Mouse (Mus musculus) gastrocnemius, postnatal 36 days (tissue): ENCODE measurements around the gene Polq. TPM values are rescaled to one million over a fixed set of nuclear protein-coding genes. Genes with fewer than 3 reads are reported as not detected.
"Not testable (repeated sequence)": the region's sequence is repeated elsewhere in the genome, so short reads cannot be mapped to it uniquely, and the experiment has no call there.

Experiments used
- DNase-seq, 2 experiments: peaks; one replicate each; pipeline ENCODE4 v3.0.0; 2022
- intact Hi-C: fragments of 180-260 bp; cut with DNase I; formaldehyde crosslinking; loops from one replicate; pipeline ENCODE4 v1.15.1; 2025
- total RNA-seq, 2 experiments: library from RNA; stranded (reverse); gene quantifications; 2 replicates each; pipeline ENCODE4 v1.2.3; 2021

Gene Polq
- total RNA-seq, 2 experiments from 2014 or later: 0.20 to 0.37 TPM

GRCm38 (mm10) chr16:37072354-37072753 is 60.8 kb downstream of the Polq start:
- DNase-seq: no peak
- intact Hi-C loops: no loop called here

DNA sequence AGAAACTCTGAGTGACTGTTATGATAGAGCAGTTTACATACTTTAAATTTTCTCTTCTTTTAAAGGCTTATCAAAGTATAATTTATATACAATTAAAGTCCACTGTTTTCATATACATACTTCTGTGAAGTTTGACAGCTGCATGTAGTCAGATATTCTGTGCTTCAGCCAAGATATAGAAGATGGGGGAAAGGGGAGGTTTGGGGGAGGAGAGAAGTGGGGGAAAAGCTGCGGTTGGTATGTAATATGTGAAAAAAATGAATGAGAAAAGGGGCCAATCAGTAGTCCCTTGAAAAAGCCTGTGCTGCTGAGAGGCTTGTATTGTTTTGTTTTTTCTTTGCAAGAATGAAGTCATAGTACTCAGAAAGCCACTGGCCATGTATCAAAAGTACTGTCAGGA is 78.1 kb downstream of the Polq start:
- DNase-seq: no peak
- intact Hi-C loops: no loop called here

DNA sequence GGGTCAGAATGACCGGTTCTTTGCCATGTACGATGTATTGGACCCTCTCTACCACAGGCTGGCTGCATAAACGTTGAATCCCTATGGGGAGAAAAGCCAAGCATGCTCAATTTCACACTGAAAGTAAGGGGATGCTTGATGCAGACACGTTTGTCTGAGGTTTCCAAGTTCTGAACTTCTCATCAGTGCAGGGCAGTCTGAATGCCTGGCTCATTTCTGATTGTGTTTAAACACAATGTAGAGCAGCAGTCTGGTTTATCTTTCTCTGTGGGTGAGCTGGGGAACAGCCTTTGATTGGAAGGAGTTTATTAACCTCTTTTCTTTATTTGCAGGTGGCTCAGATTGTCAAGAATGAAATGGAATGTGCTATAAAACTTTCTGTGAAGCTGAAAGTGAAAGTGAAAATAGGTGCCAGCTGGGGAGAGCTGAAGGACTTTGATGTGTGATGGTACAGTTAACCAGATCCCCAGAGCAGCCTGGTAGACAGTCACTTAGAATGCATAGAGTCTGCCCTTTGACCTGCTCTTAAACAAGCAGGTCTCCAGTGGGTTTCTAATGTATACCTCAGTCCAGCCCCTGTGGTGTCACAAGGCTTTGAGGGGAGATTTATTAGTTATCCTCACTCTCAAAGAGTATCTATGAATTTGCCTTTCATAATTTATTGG is 82.7 kb downstream of the Polq start:
- no peak for DNase-seq
- intact Hi-C loops: no loop called here

DNA sequence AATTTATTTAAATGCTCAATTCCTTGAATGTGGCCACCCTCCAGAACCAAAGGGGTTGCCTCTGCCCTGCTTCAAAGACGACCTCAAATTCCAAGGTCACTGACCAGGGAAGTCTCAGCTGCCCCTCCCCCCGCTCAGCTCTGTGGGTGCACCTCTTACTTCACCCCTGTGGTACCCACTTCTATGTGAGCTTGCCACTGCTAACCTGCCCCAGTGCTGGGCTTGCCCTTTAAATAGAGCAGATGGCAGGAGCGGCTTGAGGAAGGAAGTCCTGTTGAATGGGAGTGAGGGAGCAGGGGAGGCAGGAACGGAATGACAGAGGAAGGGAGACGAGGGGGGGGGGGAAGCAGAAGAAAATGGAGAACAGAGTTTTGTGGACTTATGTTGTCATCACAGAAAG is 97.2 kb downstream of the Polq start:
- DNase-seq: no peak
- intact Hi-C loops: no loop called here

DNA sequence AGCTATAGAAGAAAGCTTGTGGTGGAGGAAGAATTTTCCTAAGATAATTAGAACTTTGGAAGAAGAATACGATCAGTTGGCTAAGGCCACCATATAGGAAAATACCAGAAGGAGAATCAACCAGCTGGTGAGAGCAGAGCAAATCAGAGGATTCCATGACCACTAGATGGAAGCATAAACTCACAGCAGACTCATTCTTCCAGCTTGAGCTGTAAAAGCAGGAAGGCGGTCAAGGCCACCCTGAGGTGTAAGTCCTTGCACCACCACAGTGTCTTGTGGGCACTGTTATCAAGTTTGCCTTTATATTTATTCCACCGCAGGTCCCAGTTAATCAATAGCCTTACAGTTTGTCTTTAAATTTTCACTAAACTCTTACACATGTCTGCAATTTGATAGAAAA is 97.7 kb downstream of the Polq start:
- no peak for DNase-seq
- intact Hi-C loops: no loop called here

DNA sequence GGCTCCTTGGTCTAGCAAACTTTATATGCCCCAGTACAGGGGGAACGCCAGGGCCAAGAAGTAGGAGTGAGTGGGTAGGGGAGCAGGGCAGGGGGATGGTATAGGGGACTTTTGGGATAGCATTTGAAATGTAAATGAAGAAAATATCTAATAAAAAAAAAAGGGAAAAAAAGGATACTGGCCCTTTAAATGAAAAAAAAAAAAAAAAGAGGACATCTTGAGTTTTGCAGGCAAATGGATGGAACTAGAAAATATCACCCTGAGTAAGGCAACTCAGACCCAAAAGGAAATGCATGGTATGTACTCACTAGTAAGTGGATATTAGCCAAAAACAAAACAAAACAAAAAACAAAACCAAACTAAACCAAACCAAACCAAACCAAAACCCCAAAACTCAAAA is 113.6 kb downstream of the Polq start:
- DNase-seq, intact Hi-C loops: not testable (repeated sequence)

Other genes starting within 250 kb of the Polq start
- gene Slc15a2, start 226.8 kb upstream of the Polq start, total RNA-seq: 1 to 10 TPM in 1 of 2 experiments, under 1 TPM in 1; 0.49 to 1.4 TPM
- 1 to 10 TPM; 4.5 to 6.0 TPM for gene Iqcb1, start 183.4 kb upstream of the Polq start, total RNA-seq
- gene Eaf2, start 136.8 kb upstream of the Polq start, total RNA-seq: not detected
- 10 to 100 TPM; 19.1 to 24.9 TPM for gene Golgb1, start 136.6 kb upstream of the Polq start, total RNA-seq
- 1 to 10 TPM; 2.9 to 3.2 TPM for gene Hcls1, start 76.8 kb upstream of the Polq start, total RNA-seq
- gene Fbxo40, start 21.3 kb upstream of the Polq start, total RNA-seq: 100 to 1,000 TPM; 251 to 300 TPM